Mouse (Mus musculus) E14TG2a.4 (cell line): Measurements from ENCODE around the gene Spint2.

Source experiments
- H3K27me3 ChIP-seq: 2 replicates; pipeline ENCODE4 v1.6.1; 2014; ENCODE audit warnings: low read length, control low read depth; ENCODE audit not compliant: insufficient read depth
- H3K36me3 ChIP-seq: 2 replicates; pipeline ENCODE4 v1.6.1; 2014; ENCODE audit warnings: low read length, control low read depth; ENCODE audit not compliant: insufficient read depth
- H3K4me1 ChIP-seq: replicated peaks from 2 replicates; pipeline ENCODE4 v1.6.1; 2014; ENCODE audit warnings: low read depth, low read length, control low read depth
- H3K4me3 ChIP-seq: replicated peaks from 2 replicates; pipeline ENCODE4 v1.5.1; 2014; ENCODE audit warnings: mild to moderate bottlenecking, low read length
- H3K9me3 ChIP-seq: 2 replicates; pipeline ENCODE4 v1.6.1; 2014; ENCODE audit warnings: low read length, control low read depth
- CTCF ChIP-seq: conservative IDR thresholded peaks from 2 replicates; pipeline ENCODE4 v1.5.1; 2014; ENCODE audit warnings: low read length
- NANOG ChIP-seq: IDR thresholded peaks from 2 replicates; pipeline ENCODE4 v1.6.1; 2014; ENCODE audit warnings: borderline replicate concordance, low read length, mixed read lengths
- POU5F1 ChIP-seq: IDR thresholded peaks from 2 replicates; pipeline ENCODE4 v1.6.1; 2014; ENCODE audit warnings: low read length, borderline replicate concordance

Spint2 gene

DNA sequence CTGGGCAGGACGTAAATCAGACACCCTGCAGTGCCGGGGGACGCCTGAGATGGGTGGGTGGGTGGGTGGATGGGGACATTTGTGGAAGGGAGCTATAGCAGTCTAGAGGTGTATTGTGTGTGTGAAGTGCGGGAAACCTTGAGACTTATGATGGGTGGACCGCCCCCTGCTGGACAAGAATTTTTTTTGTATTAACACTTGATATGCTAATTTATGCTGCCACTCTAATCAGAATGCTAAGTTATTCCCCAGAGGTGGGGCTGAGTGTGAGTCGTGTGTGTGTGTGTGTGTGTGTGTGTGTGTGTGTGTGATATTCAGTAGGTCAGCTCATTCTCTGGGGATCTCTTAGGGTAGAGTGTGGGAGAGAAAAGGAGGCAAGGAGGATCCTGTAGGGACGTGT lies 24.9 kb upstream of the Spint2 start:
- Histone ChIP-seq H3K27me3 (peaks cover 34% of the 10 kb centered on the region), H3K4me1 (peaks cover 64% of the 10 kb centered on the region), H3K9me3 (no peaks in the 10 kb centered on the region), H3K4me3 (0 out of 2 replicates have a peak overlapping the region, but pooled peaks have one; percentile 82), H3K36me3 (peaks cover 9% of the 10 kb centered on the region)
- peak; percentile 27 for TF ChIP-seq CTCF
- TF ChIP-seq POU5F1 = no peak
- no peak for TF ChIP-seq NANOG

DNA sequence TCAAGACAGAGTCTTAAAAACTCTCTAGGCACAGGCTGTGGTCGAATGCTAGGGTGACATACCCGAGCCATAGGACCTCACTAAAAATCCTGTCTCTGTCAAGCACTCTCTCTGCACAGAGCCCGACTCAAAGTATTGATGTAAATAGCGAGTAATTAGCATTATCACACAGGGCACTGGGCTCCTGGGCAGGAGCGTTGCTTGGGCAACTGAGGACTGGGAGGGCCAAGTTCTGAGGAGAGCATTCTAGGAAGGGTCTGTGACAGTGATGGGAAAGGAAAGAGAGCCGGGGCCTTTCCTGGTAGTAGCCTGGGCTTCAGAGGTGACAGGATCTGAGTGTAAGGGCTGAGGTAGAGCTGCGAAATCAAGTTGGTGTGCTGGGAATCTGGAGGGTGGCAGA lies 24.4 kb upstream of the Spint2 start:
- peaks cover 65% of the 10 kb centered on the region for H3K4me1 ChIP-seq
- TF ChIP-seq CTCF = no peak
- no peak for TF ChIP-seq NANOG
- no peak for TF ChIP-seq POU5F1
- no peaks in the 10 kb centered on the region for H3K9me3 ChIP-seq
- peaks cover 34% of the 10 kb centered on the region for H3K27me3 ChIP-seq
- H3K4me3 ChIP-seq = peak overlapping the region; percentile 92
- H3K36me3 ChIP-seq = peaks cover 4% of the 10 kb centered on the region

DNA sequence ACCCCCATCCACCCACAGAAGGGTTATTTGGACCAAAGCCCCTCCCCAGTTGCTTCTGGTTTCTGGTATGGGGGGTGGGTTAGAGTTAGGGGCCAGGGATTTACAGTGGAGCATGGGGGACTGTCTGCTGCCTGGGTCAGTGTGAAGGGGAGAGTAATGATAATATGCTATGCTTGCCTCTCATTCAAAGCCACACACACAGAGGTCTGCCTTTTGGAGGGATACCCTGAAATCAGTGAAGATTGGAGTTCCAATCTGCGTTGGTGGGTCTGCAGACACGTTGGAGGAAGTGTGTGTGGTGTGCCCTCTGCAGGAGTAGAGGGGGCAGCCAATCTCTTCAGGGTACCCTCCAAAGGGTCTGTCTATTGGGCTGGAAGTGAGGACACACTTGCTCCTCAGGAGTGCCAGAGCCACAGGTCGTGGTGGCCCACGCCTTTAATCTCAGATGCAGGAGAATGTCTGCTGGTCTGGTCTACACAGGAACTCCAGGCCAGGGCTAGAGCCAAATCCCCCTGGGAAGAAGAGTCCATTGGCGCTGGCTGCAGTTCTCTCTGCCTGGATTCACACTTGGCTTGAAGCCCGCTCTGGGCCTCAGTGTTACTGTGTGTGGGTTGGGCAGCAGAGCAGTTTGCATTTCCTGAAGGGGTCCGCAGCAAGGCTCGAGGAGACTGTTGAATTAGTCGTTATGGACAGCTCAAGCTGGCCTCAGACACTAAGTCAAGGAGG lies 23.7 kb upstream of the Spint2 start:
- Histone ChIP-seq H3K4me1 (peaks cover 72% of the 10 kb centered on the region), H3K9me3 (no peaks in the 10 kb centered on the region), H3K27me3 (peaks cover 30% of the 10 kb centered on the region), H3K4me3 (peak overlapping the region; percentile 92), H3K36me3 (no peaks in the 10 kb centered on the region)
- no peak for TF ChIP-seq POU5F1
- no peak for TF ChIP-seq NANOG
- no peak for TF ChIP-seq CTCF

DNA sequence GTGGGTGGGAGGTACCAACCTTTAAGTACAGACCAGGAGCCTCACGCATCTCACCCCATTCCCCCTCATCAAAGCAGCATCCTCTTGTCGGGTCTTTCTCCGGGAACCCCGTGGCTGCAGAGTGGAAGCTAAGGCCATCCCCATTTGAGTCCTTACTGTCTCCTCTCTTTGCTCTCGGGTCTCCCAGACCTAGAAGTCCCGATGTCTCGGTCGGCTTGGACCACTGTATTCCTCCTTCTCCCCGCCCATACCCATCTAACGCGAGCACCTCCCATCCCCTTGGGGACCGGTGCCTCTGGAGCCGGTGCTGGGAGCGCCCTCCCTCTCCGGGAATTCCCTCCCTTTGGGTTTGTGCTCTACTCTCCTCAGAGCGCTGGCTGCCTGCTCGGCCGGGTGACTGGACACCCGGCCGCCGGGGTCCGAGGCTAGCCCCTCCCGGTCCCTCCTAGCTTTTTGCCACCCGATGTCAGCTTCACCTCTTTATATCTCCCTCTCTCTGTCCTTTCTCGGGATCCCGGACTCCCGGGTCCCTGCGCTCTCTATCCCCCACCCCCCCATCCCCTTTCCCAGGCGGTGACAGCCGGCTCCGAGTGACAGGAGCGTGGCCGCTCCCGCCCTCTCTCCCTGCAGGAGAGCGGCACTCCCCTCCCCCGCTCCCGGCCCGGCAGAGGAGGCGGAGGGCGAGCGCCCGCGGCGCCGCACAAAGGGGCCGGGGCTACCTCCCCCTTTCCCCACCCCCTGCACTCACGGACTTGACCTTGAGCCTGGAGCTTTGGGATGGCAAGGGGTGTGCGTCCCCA lies 23.0 kb upstream of the Spint2 start:
- H3K9me3 ChIP-seq = no peaks in the 10 kb centered on the region
- H3K27me3 ChIP-seq = peaks cover 24% of the 10 kb centered on the region
- H3K36me3 ChIP-seq = no peaks in the 10 kb centered on the region
- peak overlapping the region; percentile 92 for H3K4me3 ChIP-seq
- H3K4me1 ChIP-seq = peaks cover 69% of the 10 kb centered on the region
- TF ChIP-seq NANOG (no peak), CTCF (no peak), POU5F1 (no peak)

DNA sequence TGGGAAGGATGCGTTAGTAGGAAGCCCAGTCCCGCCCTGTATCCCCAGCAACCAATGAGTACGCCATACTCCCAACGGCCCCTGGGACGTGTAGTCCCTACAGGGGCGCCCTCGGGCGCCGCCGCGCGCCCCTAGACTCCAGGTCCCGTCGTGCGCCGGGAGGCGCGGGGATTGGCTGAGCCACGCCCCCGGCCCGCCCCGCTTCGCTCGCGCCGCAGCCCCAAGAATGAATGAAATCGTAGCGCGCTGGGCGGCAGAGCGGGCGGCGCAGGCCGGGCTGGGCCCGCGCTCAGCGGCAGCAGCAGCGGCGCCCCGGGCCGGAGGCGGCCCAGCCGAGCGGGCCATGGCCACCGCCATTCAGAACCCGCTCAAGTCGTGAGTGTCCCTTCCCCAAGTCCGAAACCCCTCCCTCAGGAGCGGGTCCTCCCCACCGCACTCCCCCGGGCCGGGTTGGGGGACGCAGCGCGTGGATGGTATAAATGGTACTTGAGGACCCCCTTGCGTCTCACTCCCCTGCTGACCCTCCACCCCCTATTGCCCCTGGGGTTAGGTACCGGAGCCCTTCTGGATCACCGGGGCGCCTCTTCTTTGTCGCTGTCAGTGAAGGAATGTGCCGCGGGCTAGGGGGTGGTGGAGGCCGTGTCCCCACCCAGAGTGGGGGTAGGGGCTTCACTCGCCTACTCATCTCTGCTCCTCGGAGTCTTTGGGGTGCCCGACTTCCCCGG lies 22.2 kb upstream of the Spint2 start, which contains the start of gene Dpf1:
Gene Dpf1, plus strand, starts transcription at position 214 of the 725 bp plus-strand sequence.
- TF ChIP-seq POU5F1 (no peak), NANOG (no peak), CTCF (no peak)

DNA sequence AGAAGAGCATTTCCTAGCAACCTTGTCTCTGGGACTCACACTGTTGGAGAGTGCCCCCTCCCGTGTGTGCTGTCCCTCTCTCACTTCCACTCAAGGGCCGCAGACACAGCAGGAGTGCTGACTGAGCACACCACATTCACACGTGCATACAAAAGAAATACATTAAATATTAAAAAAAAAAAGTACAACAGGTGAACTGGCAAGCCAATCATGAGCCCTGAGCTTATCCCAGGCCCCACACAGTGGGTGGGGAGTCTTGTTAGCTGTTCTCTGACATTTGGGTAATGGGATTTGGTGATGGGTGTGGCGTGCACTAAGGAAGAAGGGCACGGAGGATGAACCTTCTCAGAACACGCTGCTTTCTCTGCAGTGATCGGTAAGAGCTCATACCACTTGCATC lies 20.9 kb upstream of the Spint2 start:
- Histone ChIP-seq H3K4me1 (peaks cover 52% of the 10 kb centered on the region), H3K36me3 (no peaks in the 10 kb centered on the region), H3K9me3 (no peaks in the 10 kb centered on the region), H3K4me3 (no peak overlapping the region), H3K27me3 (peaks cover 11% of the 10 kb centered on the region)
- no peak for TF ChIP-seq NANOG
- TF ChIP-seq CTCF = no peak
- TF ChIP-seq POU5F1 = no peak

More for the DNA sequence above, 22.2 kb upstream of the Spint2 start, which contains the start of gene Dpf1:
- peaks cover 61% of the 10 kb centered on the region for H3K4me1 ChIP-seq
- H3K27me3 ChIP-seq = peaks cover 17% of the 10 kb centered on the region
- peak within 1 kb of the TSS; percentile 92 for H3K4me3 ChIP-seq
- H3K9me3 ChIP-seq = no peaks in the 10 kb centered on the region
- no peaks in the 10 kb centered on the region for H3K36me3 ChIP-seq

DNA sequence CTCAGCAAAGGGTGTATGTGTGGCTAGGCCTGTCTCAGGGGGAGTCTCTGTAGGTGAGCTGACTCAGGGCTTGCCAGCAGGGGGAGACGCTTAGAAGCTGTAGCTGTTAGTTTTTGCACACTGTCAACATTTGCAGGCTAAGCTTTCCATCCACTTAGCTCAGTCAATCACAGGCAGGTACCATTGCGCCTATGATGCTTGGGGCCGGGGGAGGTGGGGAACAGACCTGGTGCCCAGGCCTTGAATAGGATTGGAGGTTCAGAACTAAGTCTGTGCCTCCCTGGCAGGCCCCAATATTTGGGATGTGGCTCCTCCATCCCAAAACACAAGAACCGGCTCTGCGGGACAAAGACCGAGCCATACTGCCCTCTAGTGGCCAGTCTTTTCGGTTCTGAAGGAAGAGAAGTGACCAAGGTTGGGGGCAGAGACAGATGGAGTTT lies 19.4 kb upstream of the Spint2 start:
- H3K9me3 ChIP-seq = no peaks in the 10 kb centered on the region
- H3K27me3 ChIP-seq = peaks cover 11% of the 10 kb centered on the region
- no peak overlapping the region for H3K4me3 ChIP-seq
- peak; percentile 42 for TF ChIP-seq CTCF
- no peak for TF ChIP-seq NANOG
- no peaks in the 10 kb centered on the region for H3K36me3 ChIP-seq
- H3K4me1 ChIP-seq = peaks cover 46% of the 10 kb centered on the region

DNA sequence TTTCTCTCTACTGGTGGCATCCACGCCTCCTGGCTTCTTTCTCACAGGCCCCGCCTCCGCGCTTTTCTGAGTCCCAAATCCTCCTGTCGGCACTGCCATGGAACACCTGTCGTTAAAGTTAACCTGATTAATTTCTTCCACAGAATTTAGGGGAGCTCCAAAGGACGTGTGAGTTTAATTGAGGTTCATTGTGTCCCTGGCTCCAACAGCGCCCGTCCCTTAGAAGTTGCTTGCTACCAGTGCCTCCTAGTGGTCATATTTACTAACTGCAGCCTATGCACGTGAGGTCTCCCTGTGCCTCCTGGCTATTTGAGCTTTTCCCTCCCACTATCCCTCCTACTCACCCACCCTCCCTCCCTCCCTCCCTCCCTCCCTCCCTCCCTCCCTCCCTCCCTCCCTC lies 15.3 kb upstream of the Spint2 start:
- no peak for TF ChIP-seq POU5F1
- peak; percentile 78 for TF ChIP-seq CTCF
- TF ChIP-seq NANOG = no peak

More for the DNA sequence above, 15.3 kb upstream of the Spint2 start:
- H3K27me3 ChIP-seq = peaks cover 4% of the 10 kb centered on the region; the same call in 1 of the 2 replicates
- no peaks in the 10 kb centered on the region for H3K9me3 ChIP-seq
- no peak overlapping the region for H3K4me3 ChIP-seq
- 0 out of 2 replicates have a peak, but pooled peaks cover 6% of the 10 kb centered on the region for H3K36me3 ChIP-seq
- peaks cover 54% of the 10 kb centered on the region for H3K4me1 ChIP-seq
